Mouse (Mus musculus) kidney, adult 2 months (tissue): ENCODE results near the gene Ppp1r32.

Source experiments
- CTCF ChIP-seq: fragments of 200-500 bp; conservative IDR thresholded peaks from 2 replicates; pipeline ENCODE4 v1.5.1; 2011; ENCODE audit warnings: low read depth, mild to moderate bottlenecking, control low read depth, low read length, moderate library complexity, mixed read lengths; ENCODE audit not compliant: insufficient read depth, insufficient read length
- POLR2A ChIP-seq: fragments of 200-500 bp; IDR thresholded peaks from one replicate; pipeline ENCODE4 v1.6.1; 2011; ENCODE audit warnings: low read depth, low read length, control low read depth

- TF ChIP-seq CTCF (no peak), POLR2A (no peak)
Measured at GRCm38 (mm10) chr19:10426793-10427192, 55.9 kb downstream of the Ppp1r32 start.
